Mouse (Mus musculus): Measurements from ENCODE around the gene Cd163l1. TPM values are rescaled to one million over a fixed set of nuclear protein-coding genes. Genes with fewer than 3 reads are reported as not detected.
A peak's percentile ranks its signal among the peaks of the same experiment; 100 is the strongest.

Cd163l1 gene
- polyA plus RNA-seq, 1 experiment, result 0.03 TPM

- 79% methylated on average over 4 of the region's 4 CpGs for WGBS
- no peak for DNase-seq
- Histone ChIP-seq H3K4me3 (replicated peaks; ENCODE audit: insufficient read depth, low read depth, low read length) (no peak overlapping the region), H3K27me3 (ENCODE audit: control insufficient read depth, insufficient read depth, low read length) (no peaks in the 10 kb centered on the region), H3K4me1 (ENCODE audit: control insufficient read depth, insufficient read depth, low read length) (no peaks in the 10 kb centered on the region), H3K27ac (ENCODE audit: insufficient read depth, low read length) (no peak overlapping the region)
- TF ChIP-seq CTCF (IDR thresholded peaks at IDR 0.05; ENCODE audit: borderline replicate concordance, insufficient read depth, low read depth, low read length) (no peak), POLR2A (IDR thresholded peaks at IDR 0.05; ENCODE audit: borderline replicate concordance, insufficient read depth, low read length) (no peak)
These were observed 2.3 kb downstream of the Cd163l1 start for GRCm38 (mm10) chr7:140220375-140220774.

DNA sequence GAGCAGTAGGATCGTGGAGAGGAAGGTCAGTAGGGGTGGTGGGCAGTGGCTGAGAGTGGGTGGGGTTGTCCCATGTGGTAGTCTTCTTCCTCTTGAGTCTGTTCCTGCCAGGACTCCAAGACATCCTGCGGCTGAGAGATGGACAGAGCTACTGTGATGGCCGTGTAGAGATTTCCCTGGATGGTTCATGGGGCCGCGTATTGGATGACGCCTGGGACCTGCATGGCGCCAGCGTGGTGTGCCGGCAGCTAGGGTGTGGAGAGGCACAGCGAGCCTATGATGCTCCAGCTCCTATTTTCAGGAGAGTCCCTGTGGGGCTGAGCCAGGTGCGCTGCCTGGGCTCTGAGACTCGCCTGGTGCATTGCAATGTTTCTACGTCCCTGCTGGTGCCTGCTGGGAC lies 6.1 kb downstream of the Cd163l1 start:
- WGBS, result 80% methylated on average over 13 of the region's 13 CpGs
- H3K4me1 ChIP-seq (ENCODE audit: control insufficient read depth, insufficient read depth, low read length), result no peaks in the 10 kb centered on the region

GRCm38 (mm10) chr7:140228476-140228875 lies 10.4 kb downstream of the Cd163l1 start:
- DNase-seq, result peak in 1 of 2 experiments; percentile 3
- Histone ChIP-seq H3K4me1 (ENCODE audit: control insufficient read depth, insufficient read depth, low read length) (no peaks in the 10 kb centered on the region), H3K27me3 (ENCODE audit: control insufficient read depth, insufficient read depth, low read length) (no peaks in the 10 kb centered on the region), H3K4me3 (replicated peaks; ENCODE audit: insufficient read depth, low read depth, low read length) (no peak overlapping the region), H3K27ac (ENCODE audit: insufficient read depth, low read length) (no peak overlapping the region)
- TF ChIP-seq CTCF (IDR thresholded peaks at IDR 0.05; ENCODE audit: borderline replicate concordance, insufficient read depth, low read depth, low read length) (no peak), POLR2A (IDR thresholded peaks at IDR 0.05; ENCODE audit: borderline replicate concordance, insufficient read depth, low read length) (no peak)
- 16% methylated on average over 13 of the region's 13 CpGs for WGBS

More for the DNA sequence above, 6.1 kb downstream of the Cd163l1 start:
- Histone ChIP-seq H3K27me3 (ENCODE audit: control insufficient read depth, insufficient read depth, low read length) (no peaks in the 10 kb centered on the region), H3K4me3 (replicated peaks; ENCODE audit: insufficient read depth, low read depth, low read length) (no peak overlapping the region), H3K27ac (ENCODE audit: insufficient read depth, low read length) (no peak overlapping the region)
- no peak for DNase-seq
- no peak for TF ChIP-seq CTCF (IDR thresholded peaks at IDR 0.05; ENCODE audit: borderline replicate concordance, insufficient read depth, low read depth, low read length)
- no peak for TF ChIP-seq POLR2A (IDR thresholded peaks at IDR 0.05; ENCODE audit: borderline replicate concordance, insufficient read depth, low read length)

- no peaks in the 10 kb centered on the region for H3K27me3 ChIP-seq (ENCODE audit: control insufficient read depth, insufficient read depth, low read length)
- H3K4me3 ChIP-seq (replicated peaks; ENCODE audit: insufficient read depth, low read depth, low read length), result no peak overlapping the region
- no peaks in the 10 kb centered on the region for H3K4me1 ChIP-seq (ENCODE audit: control insufficient read depth, insufficient read depth, low read length)
- no peak for DNase-seq
- 54% methylated on average over 2 of the region's 2 CpGs for WGBS
- TF ChIP-seq POLR2A (IDR thresholded peaks at IDR 0.05; ENCODE audit: borderline replicate concordance, insufficient read depth, low read length) (no peak), CTCF (IDR thresholded peaks at IDR 0.05; ENCODE audit: borderline replicate concordance, insufficient read depth, low read depth, low read length) (no peak)
- no peak overlapping the region for H3K27ac ChIP-seq (ENCODE audit: insufficient read depth, low read length)
These were observed 13.0 kb downstream of the Cd163l1 start for GRCm38 (mm10) chr7:140231026-140231425.

GRCm38 (mm10) chr7:140233696-140234095 lies 15.6 kb downstream of the Cd163l1 start:
- Histone ChIP-seq H3K27ac (ENCODE audit: insufficient read depth, low read length) (no peak overlapping the region), H3K27me3 (ENCODE audit: control insufficient read depth, insufficient read depth, low read length) (no peaks in the 10 kb centered on the region), H3K4me3 (replicated peaks; ENCODE audit: insufficient read depth, low read depth, low read length) (no peak overlapping the region), H3K4me1 (ENCODE audit: control insufficient read depth, insufficient read depth, low read length) (no peaks in the 10 kb centered on the region)
- no peak for DNase-seq
- WGBS, result 76% methylated on average over 3 of the region's 3 CpGs
- TF ChIP-seq CTCF (IDR thresholded peaks at IDR 0.05; ENCODE audit: borderline replicate concordance, insufficient read depth, low read depth, low read length) (no peak), POLR2A (IDR thresholded peaks at IDR 0.05; ENCODE audit: borderline replicate concordance, insufficient read depth, low read length) (no peak)

GRCm38 (mm10) chr7:140247216-140247615 lies 29.1 kb downstream of the Cd163l1 start, which contains the start of gene 5830411N06Rik:
TSS of gene 5830411N06Rik (plus strand) at chr7:140247284.
- Histone ChIP-seq H3K27me3 (ENCODE audit: control insufficient read depth, insufficient read depth, low read length) (no peaks in the 10 kb centered on the region), H3K4me3 (replicated peaks; ENCODE audit: insufficient read depth, low read depth, low read length) (no peak within 1 kb of the TSS), H3K4me1 (ENCODE audit: control insufficient read depth, insufficient read depth, low read length) (no peaks in the 10 kb centered on the region), H3K27ac (ENCODE audit: insufficient read depth, low read length) (no peak within 1 kb of the TSS)
- TF ChIP-seq POLR2A (IDR thresholded peaks at IDR 0.05; ENCODE audit: borderline replicate concordance, insufficient read depth, low read length) (no peak), CTCF (IDR thresholded peaks at IDR 0.05; ENCODE audit: borderline replicate concordance, insufficient read depth, low read depth, low read length) (no peak)
- WGBS, result 69% methylated on average over 4 of the region's 4 CpGs
- no peak for DNase-seq

DNA sequence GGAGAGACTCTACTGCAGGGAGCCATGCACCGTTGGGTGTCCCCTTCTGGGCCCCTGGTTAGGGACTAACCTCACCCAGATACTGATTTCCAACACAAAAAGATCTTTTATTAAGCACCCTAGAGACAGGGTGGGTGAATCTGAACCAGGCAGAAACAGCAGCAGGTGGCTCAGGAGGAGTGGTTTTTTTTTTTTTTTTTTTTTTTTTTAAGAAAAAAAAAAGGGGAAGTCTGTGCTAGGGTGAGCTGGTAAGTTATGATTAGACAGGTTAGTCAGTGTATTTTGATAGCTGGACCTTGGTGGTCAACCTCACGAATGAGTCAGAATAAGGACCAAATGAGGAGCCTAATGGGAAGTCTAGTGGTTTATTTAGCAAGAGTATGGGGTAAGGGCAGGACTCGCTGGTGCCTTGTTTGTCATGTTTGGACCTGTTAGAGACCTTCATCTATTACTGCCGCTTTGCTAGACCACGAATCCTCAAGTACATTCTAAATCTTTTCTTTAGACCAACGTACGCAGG lies 35.8 kb downstream of the Cd163l1 start:
- Histone ChIP-seq H3K27me3 (ENCODE audit: control insufficient read depth, insufficient read depth, low read length) (no peaks in the 10 kb centered on the region), H3K4me3 (replicated peaks; ENCODE audit: insufficient read depth, low read depth, low read length) (no peak overlapping the region), H3K4me1 (ENCODE audit: control insufficient read depth, insufficient read depth, low read length) (no peaks in the 10 kb centered on the region), H3K27ac (ENCODE audit: insufficient read depth, low read length) (no peak overlapping the region)
- no peak for DNase-seq
- TF ChIP-seq POLR2A (IDR thresholded peaks at IDR 0.05; ENCODE audit: borderline replicate concordance, insufficient read depth, low read length), result no peak
- no peak for TF ChIP-seq CTCF (IDR thresholded peaks at IDR 0.05; ENCODE audit: borderline replicate concordance, insufficient read depth, low read depth, low read length)
- WGBS, result 79% methylated on average over 7 of the region's 7 CpGs

Other genes with a start within 250 kb of the Cd163l1 start
- gene 6430531B16Rik, start 239.5 kb upstream of the Cd163l1 start, polyA plus RNA-seq (2012; rRNA removed), result 0.21 and 0.39 TPM in 2 replicates
- 2.8 and 4.1 TPM in 2 replicates for gene Adam8, start 225.7 kb upstream of the Cd163l1 start, polyA plus RNA-seq (2012; rRNA removed)
- 75.8 and 76.9 TPM in 2 replicates for gene Zfp511, start 181.9 kb upstream of the Cd163l1 start, polyA plus RNA-seq (2012; rRNA removed)
- 51.4 and 54.5 TPM in 2 replicates for gene Tubgcp2, start 181.6 kb upstream of the Cd163l1 start, polyA plus RNA-seq (2012; rRNA removed)
- gene Msx3, start 169.2 kb upstream of the Cd163l1 start, polyA plus RNA-seq (2012; rRNA removed), result not detected in 2 replicates
- gene Caly, start 135.7 kb upstream of the Cd163l1 start, polyA plus RNA-seq (2012; rRNA removed), result 189 and 198 TPM in 2 replicates
- not detected in 2 replicates for gene Prap1, start 124.9 kb upstream of the Cd163l1 start, polyA plus RNA-seq (2012; rRNA removed)
- 94.7 and 98.3 TPM in 2 replicates for gene Fuom, start 115.8 kb upstream of the Cd163l1 start, polyA plus RNA-seq (2012; rRNA removed)
- gene Paox, start 102.5 kb upstream of the Cd163l1 start, polyA plus RNA-seq (2012; rRNA removed), result 5.0 and 5.9 TPM in 2 replicates
- 90.9 and 98.6 TPM in 2 replicates for gene Echs1, start 101.8 kb upstream of the Cd163l1 start, polyA plus RNA-seq (2012; rRNA removed)
- gene Mtg1, start 80.7 kb upstream of the Cd163l1 start, polyA plus RNA-seq (2012; rRNA removed), result 42.4 and 45.9 TPM in 2 replicates
- 25.9 and 27.7 TPM in 2 replicates for gene Sprn, start 63.4 kb upstream of the Cd163l1 start, polyA plus RNA-seq (2012; rRNA removed)
- not detected in 2 replicates for gene Olfr522, start 53.5 kb upstream of the Cd163l1 start, polyA plus RNA-seq (2012; rRNA removed)
- 0.10 TPM in 2 replicates for gene Olfr523, start 45.0 kb upstream of the Cd163l1 start, polyA plus RNA-seq (2012; rRNA removed)
- not detected in 2 replicates for gene Olfr524, start 12.3 kb upstream of the Cd163l1 start, polyA plus RNA-seq (2012; rRNA removed)
- gene 5830411N06Rik, start 29.0 kb downstream of the Cd163l1 start, polyA plus RNA-seq (2012; rRNA removed), result 0.10 and 0.13 TPM in 2 replicates
- not detected in 2 replicates for gene Olfr525, start 102.6 kb downstream of the Cd163l1 start, polyA plus RNA-seq (2012; rRNA removed)
- gene Olfr527, start 115.8 kb downstream of the Cd163l1 start, polyA plus RNA-seq (2012; rRNA removed), result not detected in 2 replicates
- gene Olfr60, start 143.4 kb downstream of the Cd163l1 start, polyA plus RNA-seq (2012; rRNA removed), result not detected in 2 replicates
- not detected in 2 replicates for gene Olfr530, start 158.1 kb downstream of the Cd163l1 start, polyA plus RNA-seq (2012; rRNA removed)
- not detected in 2 replicates for gene Olfr531, start 184.7 kb downstream of the Cd163l1 start, polyA plus RNA-seq (2012; rRNA removed)
- gene Olfr532, start 203.4 kb downstream of the Cd163l1 start, polyA plus RNA-seq (2012; rRNA removed), result not detected in 2 replicates
- not detected in 2 replicates for gene Olfr533, start 245.1 kb downstream of the Cd163l1 start, polyA plus RNA-seq (2012; rRNA removed)

Measured in cerebellum, adult 2 months (tissue).